Mouse (Mus musculus) c-Kit-positive CD71-positive TER-119-negative erythroid progenitor cells, embryonic 14.5 days (primary cell): ENCODE measurements around the gene Skint4.

Source experiments
- DNase-seq: peaks from one replicate; pipeline ENCODE4 v3.0.0-alpha.2; 2013; ENCODE audit warnings: low read depth

The Skint4 gene

DNA sequence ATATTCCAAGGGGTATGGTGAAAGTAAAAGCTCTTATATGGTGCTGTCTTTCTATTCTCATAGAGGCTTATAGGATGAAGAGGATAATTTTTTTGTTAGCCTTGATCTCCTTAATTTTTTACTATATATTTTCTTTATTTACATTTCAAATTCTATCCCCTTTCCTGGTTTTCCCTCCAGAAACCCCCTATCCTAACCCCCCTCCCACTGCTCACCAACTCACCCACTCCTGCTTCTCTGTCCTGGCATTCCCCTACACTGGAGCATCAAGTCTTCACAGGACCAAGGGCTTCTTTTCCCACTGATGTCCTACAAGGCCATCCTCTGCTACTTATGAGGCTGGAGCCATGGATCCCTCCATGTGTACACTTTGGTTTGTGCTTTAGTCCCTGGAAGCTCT is at the start of gene Skint4:
Gene Skint4, plus strand, starts transcription at position 301 of the 400 bp plus-strand sequence.
- DNase-seq = no peak
